Mouse (Mus musculus): Measurements from ENCODE around the gene Plxna4.

The Plxna4 gene

GRCm38 (mm10) chr6:32588056-32588671 lies at the start of gene Plxna4:
TSS of gene Plxna4 (minus strand) at chr6:32588192.
- in situ Hi-C loops (cut with MboI): no loop called here

- in situ Hi-C loops (cut with MboI): no loop called here
Observed at GRCm38 (mm10) chr6:32637568-32638183, 49.7 kb upstream of the Plxna4 start.

- in situ Hi-C loops (cut with MboI): no loop called here
Observed at GRCm38 (mm10) chr6:32610712-32611111, 22.7 kb upstream of the Plxna4 start.

- in situ Hi-C loops (cut with MboI): no loop called here
Observed at GRCm38 (mm10) chr6:32606787-32607186, 18.8 kb upstream of the Plxna4 start.

- in situ Hi-C loops (cut with MboI): no loop called here
Observed at GRCm38 (mm10) chr6:32605581-32605980, 17.6 kb upstream of the Plxna4 start.

- in situ Hi-C loops (cut with MboI): no loop called here
Observed at GRCm38 (mm10) chr6:32604901-32605300, 16.9 kb upstream of the Plxna4 start.

DNA sequence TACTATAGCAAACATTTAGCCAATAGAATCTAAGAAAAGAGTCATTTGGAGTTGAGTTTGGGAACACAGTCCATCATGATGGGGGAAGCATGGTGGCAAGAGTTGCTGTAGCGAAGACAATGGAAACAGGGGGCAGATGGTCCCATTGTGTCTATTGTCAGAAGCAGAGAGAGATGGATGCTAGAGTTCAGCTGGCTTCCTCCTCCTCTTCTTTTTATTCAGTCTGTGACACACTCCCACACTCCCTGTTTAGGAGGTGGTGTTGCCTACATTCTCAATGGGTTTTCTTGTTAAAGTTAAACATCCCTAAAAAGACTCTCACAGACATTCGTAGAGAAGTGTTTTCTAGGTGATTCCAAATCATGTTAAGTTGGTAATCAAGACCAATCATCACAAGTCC lies 14.1 kb upstream of the Plxna4 start:
- in situ Hi-C loops (cut with MboI): no loop called here

DNA sequence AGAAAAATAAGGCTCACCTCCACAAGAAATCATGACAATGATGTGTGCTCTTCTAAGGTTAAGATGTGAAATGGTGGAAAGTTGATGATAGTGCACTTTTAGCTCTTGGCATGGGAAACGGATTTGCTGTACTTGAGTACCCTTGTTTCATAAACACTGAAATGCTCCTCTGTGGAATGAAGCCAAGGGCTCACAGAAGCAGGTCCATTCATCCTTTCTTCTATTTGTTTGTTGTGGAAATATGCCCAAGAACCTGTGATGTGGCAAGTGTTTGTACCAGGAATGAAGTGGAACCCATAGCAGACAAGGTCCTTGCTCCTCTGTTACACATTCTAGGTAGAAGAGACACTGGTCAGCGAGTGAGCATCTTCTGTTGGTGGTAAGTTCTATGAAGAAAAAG lies 13.3 kb upstream of the Plxna4 start:
- in situ Hi-C loops (cut with MboI): no loop called here

DNA sequence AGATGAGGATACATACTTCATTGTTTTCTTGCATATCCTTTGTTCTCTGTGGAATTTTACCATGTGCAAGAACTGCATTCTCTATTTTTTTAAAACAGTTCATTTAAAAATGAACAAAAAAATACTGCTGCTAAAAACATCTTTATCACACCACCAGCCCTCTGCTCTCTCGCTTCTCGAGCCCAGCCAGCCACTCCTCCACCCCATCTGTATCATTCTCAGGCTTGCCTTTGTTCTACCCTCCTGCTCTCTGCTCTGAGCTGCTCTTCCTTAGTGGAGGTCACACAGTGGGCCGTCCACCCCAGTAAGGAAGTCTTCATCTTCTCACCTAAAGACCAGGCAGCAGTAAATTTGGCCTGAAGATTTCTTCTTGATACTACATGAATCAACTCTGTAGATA lies 7.6 kb upstream of the Plxna4 start:
- in situ Hi-C loops (cut with MboI): no loop called here

- in situ Hi-C loops (cut with MboI): no loop called here
Observed at GRCm38 (mm10) chr6:32590979-32591758, 3.2 kb upstream of the Plxna4 start.

DNA sequence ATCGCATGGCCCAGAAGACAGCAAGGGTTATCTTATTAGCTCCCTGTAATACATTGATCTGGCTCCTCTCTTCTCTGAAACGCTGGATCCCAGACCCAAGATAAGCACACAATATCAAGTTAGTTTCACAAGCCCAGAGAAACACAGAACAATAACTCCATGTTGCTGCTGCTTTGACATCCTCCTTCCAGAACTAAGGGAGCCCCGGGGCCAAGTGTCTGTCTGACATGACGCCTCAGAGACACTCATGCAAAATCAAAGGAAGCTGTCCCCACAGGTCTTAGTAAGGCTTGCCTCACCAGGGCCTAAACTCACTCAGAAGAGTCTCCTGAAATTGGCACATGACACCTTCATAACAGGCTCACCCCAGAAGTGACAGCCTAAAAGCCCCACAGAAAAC lies 1.6 kb upstream of the Plxna4 start:
- in situ Hi-C loops (cut with MboI): no loop called here

DNA sequence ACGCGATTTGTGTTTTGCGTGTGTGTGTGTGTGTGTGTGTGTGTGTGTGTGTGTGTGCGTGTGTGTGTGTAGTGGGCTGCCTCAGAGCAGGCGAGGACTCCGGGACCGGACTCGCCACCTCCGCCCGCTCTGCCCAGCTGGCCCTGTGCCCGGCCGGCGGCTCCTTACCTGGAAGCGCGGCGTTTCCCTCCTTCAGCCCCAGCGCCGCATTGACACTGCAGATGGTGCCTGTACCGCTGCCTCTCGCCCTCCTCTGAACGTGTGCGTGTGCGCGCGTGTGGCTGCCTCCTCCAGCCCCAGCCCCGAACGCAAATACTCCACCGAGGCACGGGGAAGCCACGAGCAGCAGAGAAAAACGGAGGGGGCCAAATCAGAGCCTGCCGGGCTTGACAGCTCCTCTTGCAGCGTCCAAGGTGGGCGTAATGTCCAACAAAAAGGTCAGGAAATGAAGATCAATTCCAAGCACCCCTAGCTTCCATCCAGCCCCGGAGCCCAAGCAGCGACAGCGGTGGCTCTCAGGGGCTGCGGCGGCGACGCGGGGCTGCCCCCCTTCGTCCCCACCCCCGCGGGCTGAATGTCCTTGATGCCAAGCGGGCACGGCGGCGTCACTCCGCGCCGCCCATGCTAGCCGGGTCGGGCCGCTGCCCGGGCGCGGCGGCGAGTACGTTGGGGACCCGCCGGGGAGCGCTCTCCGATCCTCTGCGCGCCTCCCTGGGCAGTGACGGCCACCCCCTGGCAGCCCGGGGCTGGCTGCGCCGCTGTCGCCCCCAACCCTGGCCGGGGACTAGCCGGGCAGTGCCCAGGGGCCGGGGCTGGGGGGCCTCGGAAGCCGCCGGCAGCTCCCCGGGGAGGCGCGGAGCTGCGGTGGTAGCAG lies 619 bp downstream of the Plxna4 start:
- in situ Hi-C loops (cut with MboI): no loop called here

- in situ Hi-C loops (cut with MboI): no loop called here
Observed at GRCm38 (mm10) chr6:32586821-32587135, 1.2 kb downstream of the Plxna4 start.

DNA sequence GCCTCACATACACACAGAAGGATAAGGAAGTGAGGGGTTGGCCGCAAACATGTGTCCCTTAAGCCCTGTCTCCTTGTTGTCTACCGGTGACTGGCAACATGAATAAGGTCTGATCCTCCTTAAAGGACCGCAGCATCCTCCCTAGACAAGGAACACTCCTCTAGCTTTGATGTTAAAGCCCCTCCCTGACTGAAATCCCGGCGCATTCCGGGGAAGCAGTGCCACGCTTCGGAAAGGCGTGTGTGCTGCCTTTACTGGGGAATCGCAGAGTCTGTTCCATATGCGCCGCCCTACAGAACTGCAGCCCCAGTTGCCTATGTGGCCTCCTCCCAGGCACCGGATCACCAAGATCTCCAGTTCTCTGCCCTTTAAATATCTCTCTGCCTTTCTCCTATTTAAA lies 1.6 kb downstream of the Plxna4 start:
- in situ Hi-C loops (cut with MboI): no loop called here

DNA sequence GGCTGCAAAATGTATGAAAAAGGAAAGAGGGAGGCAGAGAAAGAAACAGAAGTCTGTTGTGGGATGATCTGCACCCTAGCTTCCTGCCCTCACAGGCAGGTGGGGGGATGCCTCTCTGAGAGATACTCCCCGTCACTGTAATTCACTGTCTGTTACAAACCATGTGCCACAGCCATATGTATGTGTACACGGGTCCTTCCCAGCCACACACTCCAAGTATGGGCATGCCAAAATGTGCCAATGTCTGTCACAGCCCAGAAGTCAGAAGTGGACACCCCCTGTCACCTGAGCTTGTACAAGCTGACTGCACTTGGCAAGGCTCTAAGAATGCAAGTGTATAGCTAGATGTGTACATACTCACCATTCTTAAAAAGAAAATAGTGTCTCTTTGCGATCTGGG lies 2.8 kb downstream of the Plxna4 start:
- in situ Hi-C loops (cut with MboI): no loop called here

GRCm38 (mm10) chr6:32584243-32584880 lies 3.6 kb downstream of the Plxna4 start:
- in situ Hi-C loops (cut with MboI): no loop called here

DNA sequence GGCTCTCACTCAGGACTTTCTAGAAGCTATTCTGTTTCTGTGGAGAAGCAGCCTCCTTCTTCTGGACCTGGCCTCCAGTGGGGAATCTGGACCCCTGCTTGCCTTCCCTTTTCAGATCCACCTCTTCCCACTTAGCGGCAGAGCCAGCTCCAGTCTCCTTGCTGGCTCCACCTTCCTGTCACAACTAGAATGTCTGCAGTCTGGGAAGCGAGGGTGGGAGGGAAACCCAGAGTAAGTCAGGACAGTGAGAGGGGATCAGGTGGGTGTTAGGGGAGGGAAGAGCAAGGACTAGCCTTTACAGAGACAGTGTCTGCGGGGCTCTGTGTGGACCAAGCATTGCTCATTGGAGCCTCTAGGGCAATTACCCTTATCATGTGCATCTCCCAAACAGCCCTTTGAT lies 4.4 kb downstream of the Plxna4 start:
- in situ Hi-C loops (cut with MboI): no loop called here

DNA sequence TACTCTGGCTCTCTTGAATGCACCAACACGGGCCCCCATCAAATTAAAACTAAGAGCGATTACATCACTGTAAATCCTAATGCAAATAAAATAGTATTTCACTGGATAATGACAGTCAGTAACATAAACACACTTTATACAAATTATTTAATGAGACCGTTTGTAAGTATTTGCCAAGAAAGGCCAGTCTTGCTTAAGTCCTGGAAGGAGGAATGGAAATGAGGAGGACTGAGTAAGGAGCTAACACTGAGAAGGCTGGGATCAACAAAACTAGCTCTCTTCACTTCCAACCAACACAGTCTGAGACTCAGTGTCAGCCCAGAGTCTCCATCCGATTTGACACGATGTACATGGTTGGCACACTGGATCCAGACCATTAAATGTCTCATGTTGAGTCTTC lies 16.5 kb downstream of the Plxna4 start:
- in situ Hi-C loops (cut with MboI): no loop called here

DNA sequence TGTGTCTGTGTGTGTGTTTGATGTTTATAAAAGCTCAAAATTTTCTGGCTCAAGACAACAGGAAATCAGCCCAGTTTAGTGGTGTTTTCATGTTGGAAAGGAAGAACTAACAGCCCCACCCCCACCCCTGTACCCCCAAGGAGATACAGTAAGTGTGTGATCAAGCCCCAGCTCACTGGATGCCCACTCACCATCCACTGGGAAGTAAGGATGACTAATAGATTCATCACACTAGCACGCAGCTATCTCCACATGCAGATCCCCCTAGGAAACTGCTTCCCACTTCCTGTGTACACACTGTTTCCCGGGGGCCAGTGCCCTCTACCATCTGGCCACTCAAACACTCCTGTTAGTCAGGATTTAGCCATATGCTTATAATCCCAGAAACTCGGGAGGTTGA lies 17.5 kb downstream of the Plxna4 start:
- in situ Hi-C loops (cut with MboI): no loop called here

- in situ Hi-C loops (cut with MboI): no loop called here
Observed at GRCm38 (mm10) chr6:32569919-32570318, 18.1 kb downstream of the Plxna4 start.

DNA sequence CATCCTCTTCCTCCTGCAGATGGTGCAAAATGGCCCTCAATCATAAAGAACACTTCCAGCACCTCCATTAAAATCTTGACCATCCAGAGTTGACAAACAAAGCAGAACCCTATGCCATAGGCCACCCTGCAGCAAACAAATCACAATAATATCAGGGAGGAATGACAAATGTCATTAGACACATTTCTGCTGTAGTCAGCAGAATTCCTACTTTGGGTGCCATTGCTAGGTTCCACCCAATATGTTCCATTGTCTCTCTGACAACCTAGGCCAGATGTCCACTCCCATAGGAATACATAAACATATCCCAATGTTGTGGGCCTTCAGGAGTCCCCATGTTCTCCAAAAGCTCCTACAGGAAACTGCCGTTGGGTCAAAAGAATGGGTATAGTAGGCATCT lies 41.1 kb downstream of the Plxna4 start:
- in situ Hi-C loops (cut with MboI): no loop called here

DNA sequence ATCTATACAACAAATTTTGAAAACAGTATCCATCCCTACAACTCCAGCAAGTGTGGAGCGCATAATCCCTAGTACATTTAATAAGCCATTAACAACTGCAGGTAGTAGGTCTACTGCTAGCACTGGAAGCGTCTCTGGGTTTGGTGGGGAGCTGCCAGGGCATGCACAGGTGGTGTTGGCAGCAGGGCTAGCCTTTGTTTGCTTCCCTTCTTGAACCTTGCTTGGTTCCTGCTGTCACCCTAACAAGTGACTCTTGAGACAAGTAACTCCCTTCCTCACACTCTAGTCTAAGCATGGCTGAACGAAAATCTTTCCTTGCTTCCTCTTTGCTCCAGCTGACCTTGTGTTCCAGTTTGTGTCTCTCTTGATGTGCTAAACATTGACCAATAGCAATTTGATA lies 44.0 kb downstream of the Plxna4 start:
- in situ Hi-C loops (cut with MboI): no loop called here
